Mouse (Mus musculus) MN1 (cell line): ENCODE data around the gene Olfr8.
"Not testable (repeated sequence)": the region's sequence is repeated elsewhere in the genome, so short reads cannot be mapped to it uniquely, and the experiment has no call there.

ENCODE experiments used
- DNase-seq: peaks from one replicate; pipeline ENCODE4 v3.0.0-alpha.2; 2016; ENCODE audit warnings: low spot score

Gene Olfr8

GRCm38 (mm10) chr10:78950336-78950735 lies at the start of gene Olfr8:
Gene Olfr8 (plus strand): TSS chr10:78950636.
- not testable (repeated sequence) for DNase-seq

- not testable (repeated sequence) for DNase-seq
Measured at GRCm38 (mm10) chr10:78912871-78913270, 37.6 kb upstream of the Olfr8 start, which contains the start of gene Olfr1354. Gene Olfr1354 (plus strand): TSS chr10:78913171.

DNA sequence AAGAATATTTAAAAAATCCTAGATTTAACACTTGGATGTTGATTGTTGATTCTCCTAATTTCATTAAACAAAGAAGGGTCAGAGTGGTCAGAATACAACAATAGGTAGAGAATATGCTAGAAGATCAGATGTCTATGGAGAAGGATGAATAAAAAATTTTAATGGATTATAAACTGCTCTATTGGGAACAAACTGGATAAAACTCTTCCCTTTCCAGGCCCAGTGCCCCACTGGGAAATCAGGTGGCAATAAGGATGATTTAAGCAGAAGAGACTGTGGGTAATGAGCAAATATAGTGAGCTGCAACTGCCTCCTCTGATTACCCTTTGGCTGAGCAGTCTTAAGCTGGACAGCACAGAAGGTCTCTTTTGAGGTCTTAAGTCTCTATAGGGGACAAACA lies 12.6 kb downstream of the Olfr8 start, which contains the start of gene Olfr1353:
Gene Olfr1353, plus strand, starts transcription at position 301 of the 400 bp plus-strand sequence.
- DNase-seq = not testable (repeated sequence)

GRCm38 (mm10) chr10:78980750-78981149 lies 30.3 kb downstream of the Olfr8 start, which contains the start of gene Olfr1352:
Gene Olfr1352 (plus strand): TSS chr10:78981050.
- no peak for DNase-seq
